Mouse (Mus musculus): ENCODE data around the gene Tent4a.

DNA sequence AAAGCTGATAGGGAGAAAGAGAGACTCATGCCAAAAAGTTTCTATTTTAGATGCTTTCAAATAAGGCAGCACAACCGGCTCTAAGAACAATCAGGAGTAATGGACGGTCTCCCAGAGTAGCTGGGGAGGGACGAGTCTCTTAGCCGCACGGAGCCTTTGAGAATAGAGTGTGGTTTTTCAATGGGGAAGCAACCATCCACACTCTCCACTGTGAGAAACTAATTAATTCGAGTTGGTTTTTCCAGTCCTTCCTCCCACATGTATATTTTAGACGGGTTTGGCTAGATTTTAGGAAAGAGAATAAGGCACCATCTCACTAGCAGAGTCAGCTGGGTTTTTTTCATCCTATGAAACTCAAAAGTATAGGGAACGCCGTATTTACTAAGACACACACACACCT lies 27.6 kb upstream of the Tent4a start:
- TF ChIP-seq POLR2A (IDR thresholded peaks at IDR 0.05; ENCODE audit: insufficient read depth, low read depth, low read length) (no peak), CTCF (IDR thresholded peaks at IDR 0.05) (no peak)

Measured in heart, adult 2 months (tissue).